Mouse (Mus musculus): ENCODE measurements around the gene Cpeb2.

The Cpeb2 gene

GRCm38 (mm10) chr5:43232480-43233315, at the start of gene Cpeb2:
Gene Cpeb2, plus strand, starts transcription at chr5:43233170.
- peak; percentile 83 to 88 for DNase-seq (ENCODE audit: low spot score in 2 of 2)

DNA sequence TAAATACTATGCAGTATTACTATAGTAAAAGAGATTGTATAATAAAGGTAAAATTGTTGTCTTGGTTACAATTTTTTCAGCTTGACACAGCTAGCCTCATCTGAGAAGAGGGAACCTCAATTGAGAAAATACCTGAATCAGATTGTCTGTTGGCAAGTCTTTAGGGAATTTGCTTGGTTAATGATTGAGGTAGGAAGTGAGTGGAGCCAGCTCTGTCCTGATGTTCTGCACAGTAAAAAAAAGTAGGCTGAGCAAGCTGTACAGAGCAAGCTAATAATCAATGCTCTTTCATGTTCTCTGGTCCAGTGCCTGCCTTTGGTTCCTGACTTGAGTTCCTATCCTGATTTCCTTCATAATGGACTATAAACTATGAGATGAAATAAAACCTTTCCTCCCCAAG, 49.4 kb upstream of the Cpeb2 start:
- DNase-seq (ENCODE audit: low spot score in 2 of 2): no peak

GRCm38 (mm10) chr5:43184834-43185233, 48.1 kb upstream of the Cpeb2 start:
- no peak for DNase-seq (ENCODE audit: low spot score in 2 of 2)

DNA sequence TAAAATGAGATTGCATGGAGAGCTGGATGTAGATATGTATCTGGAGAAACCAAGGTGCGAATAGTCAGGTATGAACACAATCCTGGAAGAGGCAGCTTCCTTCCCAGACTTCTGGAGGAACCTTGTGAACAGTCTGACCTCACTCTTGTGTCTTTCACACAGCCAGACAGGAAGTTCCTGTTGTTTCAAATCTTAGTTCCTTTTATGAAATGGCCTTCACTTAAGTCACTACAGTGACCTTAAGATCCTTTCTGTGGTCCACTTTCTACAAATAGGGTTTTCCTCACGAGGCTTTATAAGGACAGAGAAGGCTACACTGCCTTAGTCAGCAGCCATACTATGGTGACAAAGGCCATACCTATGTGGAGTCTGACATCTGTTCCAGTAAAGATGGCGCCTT, 47.5 kb upstream of the Cpeb2 start:
- DNase-seq (ENCODE audit: low spot score in 2 of 2): no peak

GRCm38 (mm10) chr5:43200686-43201085, 32.3 kb upstream of the Cpeb2 start:
- no peak for DNase-seq (ENCODE audit: low spot score in 2 of 2)

- DNase-seq (ENCODE audit: low spot score in 2 of 2): no peak
Measured at GRCm38 (mm10) chr5:43206495-43207053, 26.4 kb upstream of the Cpeb2 start.

GRCm38 (mm10) chr5:43217468-43217867, 15.5 kb upstream of the Cpeb2 start:
- DNase-seq (ENCODE audit: low spot score in 2 of 2): no peak

DNA sequence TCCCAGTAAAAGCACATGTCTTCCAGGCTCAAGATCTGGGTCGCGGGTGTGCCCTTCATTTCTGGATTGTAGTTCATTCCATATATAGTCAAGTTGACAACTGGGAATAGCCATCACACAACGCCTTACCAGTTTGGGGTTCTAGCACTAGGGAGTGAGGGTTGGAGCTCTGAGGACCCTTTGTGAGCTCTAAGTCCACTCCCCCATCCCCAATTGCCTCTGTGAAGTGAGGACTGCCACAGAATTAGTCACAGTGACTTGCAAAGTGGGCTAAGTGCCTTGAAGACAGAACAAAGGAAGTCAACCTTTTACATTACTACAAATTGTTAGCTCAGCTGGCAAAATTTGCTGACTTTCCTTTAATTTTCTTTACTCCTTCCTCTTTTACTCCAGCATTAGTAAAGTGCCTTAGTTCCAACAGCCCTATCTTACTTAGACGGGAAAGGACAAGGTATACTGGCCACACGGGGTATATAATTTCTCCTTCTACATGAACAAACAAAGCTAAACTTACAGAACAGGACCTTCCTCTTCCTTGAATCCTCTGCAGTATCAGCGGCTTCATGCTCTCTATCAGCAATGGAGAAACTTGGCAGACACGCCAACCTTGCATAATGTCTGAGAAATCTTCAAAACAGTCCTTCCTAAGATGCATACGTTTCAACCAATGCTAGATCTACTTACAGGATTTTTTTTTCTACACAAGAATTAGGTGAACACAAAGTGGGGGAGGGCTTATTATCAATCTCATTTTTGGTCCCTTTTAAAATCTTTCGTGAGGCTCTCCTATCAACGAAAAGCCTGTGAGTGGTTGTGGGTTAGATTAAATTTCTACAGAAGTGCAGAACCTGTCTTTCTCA, 14.8 kb upstream of the Cpeb2 start:
- no peak for DNase-seq (ENCODE audit: low spot score in 2 of 2)

DNA sequence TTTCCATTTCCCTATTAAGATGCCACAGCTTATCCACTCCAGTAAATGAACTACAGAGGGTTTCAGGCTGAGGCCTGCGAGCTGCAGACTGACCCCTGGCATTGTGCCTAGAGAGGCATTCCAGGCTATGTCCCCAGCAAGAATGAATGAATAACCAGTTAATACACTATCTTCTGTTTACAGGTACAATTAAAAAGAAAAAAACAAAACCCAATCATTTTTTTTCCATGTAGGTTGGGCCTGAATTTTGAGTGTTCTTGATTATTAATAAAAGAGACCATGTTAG, 14.2 kb upstream of the Cpeb2 start:
- no peak for DNase-seq (ENCODE audit: low spot score in 2 of 2)

GRCm38 (mm10) chr5:43223359-43223758, 9.6 kb upstream of the Cpeb2 start:
- DNase-seq (ENCODE audit: low spot score in 2 of 2): no peak

- no peak for DNase-seq (ENCODE audit: low spot score in 2 of 2)
Measured at GRCm38 (mm10) chr5:43224245-43224644, 8.7 kb upstream of the Cpeb2 start.

DNA sequence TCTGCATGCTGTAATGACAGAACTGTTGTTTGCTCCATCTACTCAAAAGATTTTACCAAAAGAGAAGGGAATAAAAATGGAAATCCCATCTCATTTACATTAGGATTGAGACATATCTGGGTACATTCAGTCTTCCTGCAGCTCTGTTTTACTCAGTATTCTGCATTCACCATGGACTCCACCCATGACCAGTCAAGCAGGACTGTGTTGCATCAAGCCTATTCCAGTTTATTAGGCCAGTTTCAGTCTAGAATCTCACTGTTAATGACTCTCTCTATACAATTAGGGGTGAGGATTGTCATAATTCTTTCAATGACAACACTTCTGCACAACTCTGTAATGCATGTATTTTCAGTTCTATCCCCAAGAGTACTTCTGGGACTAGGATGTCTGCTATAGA, 6.8 kb upstream of the Cpeb2 start:
- no peak for DNase-seq (ENCODE audit: low spot score in 2 of 2)

DNA sequence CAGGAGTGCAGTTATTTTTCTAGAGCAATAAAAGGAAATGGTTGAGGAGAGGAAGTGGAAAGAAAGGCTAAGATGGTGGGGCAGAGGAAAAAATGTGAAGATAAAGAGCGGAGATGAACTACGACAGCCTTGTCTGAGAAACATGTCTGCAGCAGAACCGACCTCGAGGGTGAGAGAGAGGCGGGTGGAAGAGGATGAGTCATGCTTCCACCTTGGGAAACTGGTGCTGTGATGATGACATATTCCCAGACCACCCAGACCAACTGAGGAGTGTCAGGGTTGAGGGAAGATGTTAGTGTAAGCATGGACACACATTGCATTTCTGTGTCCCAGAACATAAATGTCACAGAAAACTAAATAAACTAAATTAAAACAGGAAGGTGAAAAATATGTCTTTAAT, 5.4 kb upstream of the Cpeb2 start:
- no peak for DNase-seq (ENCODE audit: low spot score in 2 of 2)

DNA sequence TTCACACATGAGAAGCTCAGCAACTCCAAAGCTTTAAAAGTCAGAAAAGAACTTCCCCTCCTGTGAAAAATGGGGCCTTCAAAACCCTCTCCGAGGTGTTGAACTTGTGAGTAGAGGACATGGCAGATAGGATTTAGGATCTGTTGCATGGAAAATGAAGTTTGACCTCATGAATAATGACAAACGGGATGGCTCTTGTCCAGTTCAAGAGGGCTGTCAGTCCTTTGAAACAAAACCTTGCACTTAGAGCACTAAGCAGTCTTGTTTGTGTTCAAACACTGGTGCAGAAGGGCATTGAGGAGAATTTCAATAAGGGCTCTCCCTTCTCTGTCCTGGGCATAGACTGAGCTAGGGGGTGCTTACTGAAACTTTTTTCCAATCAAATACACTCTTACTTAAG, 1.9 kb upstream of the Cpeb2 start:
- DNase-seq (ENCODE audit: low spot score in 2 of 2): no peak

GRCm38 (mm10) chr5:43232149-43232479, 856 bp upstream of the Cpeb2 start:
- DNase-seq (ENCODE audit: low spot score in 2 of 2): no peak

GRCm38 (mm10) chr5:43233316-43234181, 579 bp downstream of the Cpeb2 start:
- peak; percentile 75 to 79 for DNase-seq (ENCODE audit: low spot score in 2 of 2)

DNA sequence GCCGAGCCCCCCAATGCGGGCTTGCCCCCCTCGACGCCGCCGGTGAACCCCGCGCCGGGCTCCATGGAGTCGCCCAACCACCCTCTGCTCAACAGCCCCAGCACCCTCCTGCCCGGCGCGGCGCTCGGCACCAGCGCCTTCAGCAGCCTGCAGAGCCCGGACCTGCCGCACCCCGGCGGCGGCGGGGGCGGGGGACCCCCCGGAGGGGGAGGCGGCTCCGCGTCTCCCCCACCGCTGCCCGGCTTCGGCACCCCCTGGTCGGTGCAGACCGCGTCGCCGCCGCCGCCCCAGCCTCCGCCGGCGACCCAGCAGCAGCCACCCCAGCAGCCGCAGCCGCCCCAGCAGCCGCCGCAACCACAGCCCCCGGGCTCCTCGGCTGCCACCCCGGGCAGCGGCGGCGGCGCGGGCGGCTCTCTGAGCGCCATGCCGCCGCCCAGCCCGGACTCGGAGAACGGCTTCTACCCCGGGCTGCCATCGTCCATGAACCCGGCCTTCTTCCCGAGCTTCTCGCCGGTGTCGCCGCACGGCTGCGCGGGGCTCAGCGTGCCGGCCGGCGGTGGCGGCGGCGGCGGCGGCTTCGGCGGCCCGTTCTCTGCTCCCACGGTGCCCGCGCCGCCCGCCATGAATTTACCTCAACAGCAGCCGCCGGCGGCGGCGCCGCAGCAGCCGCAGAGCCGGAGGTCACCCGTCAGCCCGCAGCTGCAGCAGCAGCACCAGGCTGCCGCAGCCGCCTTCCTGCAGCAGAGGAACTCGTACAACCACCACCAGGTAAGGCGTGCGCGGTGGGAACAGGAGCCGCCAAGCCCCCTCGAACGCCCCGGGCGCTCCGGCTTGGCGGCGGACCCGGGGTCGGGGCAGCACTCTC, 1.6 kb downstream of the Cpeb2 start:
- peak; percentile 16 to 30 for DNase-seq (ENCODE audit: low spot score in 2 of 2)

DNA sequence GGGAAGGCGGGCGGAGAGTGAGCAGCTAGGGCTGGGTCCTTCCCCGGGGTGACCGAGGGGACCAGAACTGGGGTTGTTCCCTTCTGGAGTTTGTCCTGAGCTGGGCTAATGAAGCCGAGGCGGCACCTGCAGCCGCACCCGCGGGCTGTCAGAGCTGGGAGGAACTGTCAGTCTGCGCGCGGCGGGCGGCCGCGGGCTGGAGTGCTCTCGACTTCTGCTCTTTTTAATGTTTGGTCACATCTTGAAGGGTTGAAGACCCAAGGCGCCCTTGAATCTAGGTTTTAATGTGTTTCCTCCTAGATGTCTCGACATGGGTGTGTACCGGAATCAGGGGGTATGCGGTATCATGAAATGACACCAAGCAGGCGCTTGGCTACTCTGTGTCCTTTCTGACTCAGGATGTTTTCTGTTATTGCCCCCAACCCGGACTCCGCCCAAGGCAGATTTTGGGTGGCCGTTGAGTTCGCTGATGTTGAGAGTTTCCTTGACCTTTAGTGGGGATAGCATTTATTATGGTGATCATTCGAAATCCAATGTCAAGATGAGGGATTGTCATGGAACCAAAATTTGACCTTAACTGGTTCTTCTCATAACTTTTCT, 2.3 kb downstream of the Cpeb2 start:
- peak; percentile 42 to 52 for DNase-seq (ENCODE audit: low spot score in 2 of 2)

- DNase-seq (ENCODE audit: low spot score in 2 of 2): no peak
Measured at GRCm38 (mm10) chr5:43235997-43236396, 3.0 kb downstream of the Cpeb2 start.

DNA sequence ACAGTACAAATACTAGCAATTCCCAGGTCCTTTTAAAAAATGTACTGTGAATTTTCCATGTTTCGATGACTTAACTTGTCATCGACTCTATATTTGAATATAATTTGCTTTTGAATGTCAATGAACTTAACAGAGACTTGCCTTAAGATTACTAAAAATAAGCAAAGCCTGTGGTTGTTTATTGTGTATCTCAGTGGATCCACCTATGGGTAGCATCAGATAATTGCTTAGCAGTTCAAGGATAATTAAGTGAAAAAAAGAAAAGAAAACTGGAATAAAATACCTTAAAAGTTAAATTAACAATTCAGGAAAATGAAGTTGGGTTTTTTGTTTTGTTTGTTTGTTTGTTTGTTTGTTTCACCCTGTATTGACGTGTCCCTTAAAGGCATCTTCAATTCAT, 3.5 kb downstream of the Cpeb2 start:
- DNase-seq (ENCODE audit: low spot score in 2 of 2): no peak

DNA sequence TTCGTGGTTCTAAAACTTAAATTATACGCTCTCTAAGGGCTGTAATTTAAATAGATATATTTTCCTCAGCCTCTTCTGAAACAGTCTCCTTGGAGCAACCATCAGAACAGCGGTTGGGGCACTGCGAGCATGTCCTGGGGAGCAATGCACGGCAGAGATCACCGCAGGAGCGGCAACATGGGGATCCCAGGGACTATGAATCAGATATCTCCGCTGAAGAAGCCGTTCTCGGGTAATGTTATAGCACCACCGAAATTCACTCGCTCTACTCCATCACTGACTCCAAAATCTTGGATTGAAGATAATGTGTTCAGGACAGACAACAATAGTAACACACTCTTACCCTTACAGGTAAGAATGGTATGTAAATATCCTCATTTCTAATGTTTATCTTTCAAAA, 4.3 kb downstream of the Cpeb2 start:
- DNase-seq (ENCODE audit: low spot score in 2 of 2): no peak

Data from natural killer cell, adult 2 months (primary cell).